Mouse (Mus musculus): ENCODE data around the gene Ppie.

GRCm38 (mm10) chr4:123171811-123172210 lies 32.1 kb upstream of the Ppie start:
- TF ChIP-seq CTCF (IDR thresholded peaks at IDR 0.05; ENCODE audit: control insufficient read depth, insufficient read depth, low read length) = no peak
- TF ChIP-seq POLR2A (IDR thresholded peaks at IDR 0.05; ENCODE audit: borderline replicate concordance, control insufficient read depth, low read depth, low read length) = no peak

Data from bone marrow, adult 2 months (tissue).